Mouse (Mus musculus): Measurements from ENCODE around the gene Trank1.

DNA sequence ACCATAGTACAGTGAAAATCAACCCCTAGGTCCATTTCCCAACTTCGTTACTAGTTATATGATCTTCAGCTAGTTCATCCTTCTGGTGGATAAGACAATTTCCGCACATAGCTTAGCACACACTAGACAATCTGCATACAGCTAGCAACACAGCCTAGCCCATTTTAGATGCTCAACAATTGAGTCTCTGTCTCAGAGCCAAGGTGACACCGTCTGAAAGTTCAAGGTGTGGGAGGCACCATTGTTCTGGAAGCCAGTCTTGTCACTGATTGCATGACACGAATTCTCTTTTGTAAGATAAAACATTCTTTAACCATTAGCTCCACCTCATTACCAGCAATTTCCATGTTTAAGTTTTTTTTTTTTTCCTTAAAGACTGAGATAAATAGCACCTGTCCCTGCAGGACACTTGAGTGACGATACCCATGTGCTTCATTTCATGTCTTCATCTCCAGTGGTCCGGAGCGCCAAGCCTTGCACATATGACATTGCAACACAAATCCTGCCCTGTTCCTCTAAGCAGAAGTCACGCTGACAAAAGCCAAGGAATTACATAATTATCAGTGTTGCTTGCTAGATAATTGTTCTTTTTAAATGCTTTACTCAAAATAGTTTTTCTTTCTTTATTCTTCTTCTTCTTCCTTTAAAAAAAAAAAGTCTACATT is 117.3 kb downstream of the Trank1 start:
- TF ChIP-seq RCOR1 (conservative IDR thresholded peaks at IDR 0.05; ENCODE audit: low read depth, low read length), result no peak
- TF ChIP-seq CTCF (conservative IDR thresholded peaks at IDR 0.05 in 1 of 2, IDR thresholded peaks at IDR 0.05 in 1 of 2; ENCODE audit: low read depth in 2 of 2, low read length in 2 of 2), result no peak
